11 mouse cellular contexts compared by ENCODE assay signal in genomic region chr2:173044198-173044970, GRCm38 (mm10). TPM values are rescaled to one million over a fixed set of nuclear protein-coding genes. Genes with fewer than 3 reads are reported as not detected.
DNase-seq lines count a peak whose midpoint lies in the region; ATAC-seq and TF ChIP-seq lines count a peak whose summit lies in the region.
"Had no signal": no experiment of that assay in that cellular context is flagged by ENCODE, and none has a peak within 500 bp of the region (broad histone marks: within the 10 kb centered on the region; RNA-seq: fewer than 3 reads in every experiment).

No protein-coding gene starts in this region.

- H3K4me3 ChIP-seq in heart, postnatal 0 days (ENCODE audit: low read depth, low read length) = no peak overlapping the region
- no peak overlapping the region for H3K4me3 ChIP-seq in testis, adult 2 months (ENCODE audit: control insufficient read depth, low read depth, low read length)

- 41% methylated on average over 18 of the region's 18 CpGs for WGBS in heart, postnatal 0 days

- TF ChIP-seq CTCF in heart, postnatal 0 days (IDR thresholded peaks at IDR 0.05; ENCODE audit: low read depth) = peak; percentile 53
- TF ChIP-seq CTCF in testis, adult 2 months (IDR thresholded peaks at IDR 0.05; ENCODE audit: control insufficient read depth, insufficient read depth, insufficient replicate concordance, low read depth, low read length) = no peak

- peak; percentile 49; the same call in 1 of the 2 replicates for TF ChIP-seq EP300 in heart, postnatal 0 days (IDR thresholded peaks at IDR 0.05; ENCODE audit: low read depth)

- peaks cover 41% of the 10 kb centered on the region for H3K4me1 ChIP-seq in heart, postnatal 0 days (ENCODE audit: control insufficient read depth, insufficient read depth)
- H3K4me1 ChIP-seq in testis, adult 2 months (ENCODE audit: control insufficient read depth, insufficient read depth, low read length) = no peaks in the 10 kb centered on the region

- H3K36me3 ChIP-seq in heart, postnatal 0 days (replicated peaks; ENCODE audit: control insufficient read depth, insufficient read depth, low read length) = no peaks in the 10 kb centered on the region
- no peaks in the 10 kb centered on the region for H3K36me3 ChIP-seq in testis, adult 2 months (ENCODE audit: control insufficient read depth, insufficient read depth, low read length)

- 0 out of 2 replicates have a peak, but pooled peaks have one; percentile 23 for ATAC-seq in frontal cortex, adult (ENCODE audit: low TSS enrichment)
- peak; percentile 83 for ATAC-seq in heart, postnatal 0 days (ENCODE audit: insufficient read depth, low read depth)
- ATAC-seq: hindbrain, embryonic 16.5 days had no signal

- no peak overlapping the region for H3K4me2 ChIP-seq in heart, postnatal 0 days (ENCODE audit: low read depth, low read length)

- H3K27ac ChIP-seq in heart, postnatal 0 days (ENCODE audit: low read depth) = peak overlapping the region; percentile 84
- H3K27ac ChIP-seq in testis, adult 2 months (ENCODE audit: control insufficient read depth, insufficient read depth, low read depth, low read length) = peak overlapping the region; percentile 23

- H3K9ac ChIP-seq in heart, postnatal 0 days (replicated peaks; ENCODE audit: low read depth, low read length) = 0 out of 2 replicates have a peak overlapping the region, but pooled peaks have one; percentile 9

- no peak for TF ChIP-seq POLR2A in testis, adult 2 months (IDR thresholded peaks at IDR 0.05; ENCODE audit: control insufficient read depth, low read depth, low read length)

- no peaks in the 10 kb centered on the region for H3K9me3 ChIP-seq in heart, postnatal 0 days (replicated peaks; ENCODE audit: control insufficient read depth, low read length)

- no peaks in the 10 kb centered on the region for H3K27me3 ChIP-seq in heart, postnatal 0 days (ENCODE audit: control insufficient read depth, insufficient read depth, low read length)
- H3K27me3 ChIP-seq in testis, adult 2 months (ENCODE audit: control insufficient read depth, insufficient read depth, low read length) = no peaks in the 10 kb centered on the region

- no peak for DNase-seq in frontal cortex, postnatal 25 days (ENCODE audit: low spot score in 2 of 2)
- DNase-seq in thymus, postnatal 14 days = peak; percentile 45
- no peak for DNase-seq in thymus, postnatal 4 days
- peak; percentile 75 for DNase-seq in heart, postnatal 0 days (ENCODE audit: low spot score)
- no peak for DNase-seq in T-cell, adult 2 months (ENCODE audit: low spot score)
- no peak for DNase-seq in spleen, postnatal 10 days (ENCODE audit: low spot score in 2 of 2)
- DNase-seq: cerebellum, adult 18-20 months; right cerebral cortex, postnatal 25 days had no signal

RNA-seq across cellular contexts. Expression of gene Rbm38, which starts 24.1 kb away (rescaled TPM):
- 85.0 and 119 TPM in 2 replicates for total RNA-seq in heart, postnatal 0 days (2014; rRNA removed; ENCODE audit: low replicate concordance)
- polyA plus RNA-seq in heart, postnatal 0 days (2015; fragmentation: Nextera tagmentation; extraction: Ambion mirVana) = 122 and 135 TPM in 2 replicates
- 33.7 and 37.7 TPM in 2 replicates for polyA plus RNA-seq in testis, adult 2 months (2012; rRNA removed)

RNA-seq across cellular contexts. Expression of gene Rae1, which starts 44.5 kb away (rescaled TPM):
- total RNA-seq in heart, postnatal 0 days (2014; rRNA removed; ENCODE audit: low replicate concordance) = 80.2 and 83.4 TPM in 2 replicates
- 70.5 and 76.7 TPM in 2 replicates for polyA plus RNA-seq in heart, postnatal 0 days (2015; fragmentation: Nextera tagmentation; extraction: Ambion mirVana)
- polyA plus RNA-seq in testis, adult 2 months (2012; rRNA removed) = 76.7 and 77.9 TPM in 2 replicates

Comparison
In these comparisons a context has a peak if more than half of its experiments do, and no peak if none do; other contexts are left out.
1. DNase-seq: peak in thymus, postnatal 14 days (single experiment) and heart, postnatal 0 days (single experiment); none in frontal cortex, postnatal 25 days (0 of 2), thymus, postnatal 4 days (single experiment), T-cell, adult 2 months (single experiment) and spleen, postnatal 10 days (0 of 2).